Mouse (Mus musculus) limb, embryonic 13.5 days (tissue): ENCODE measurements around the gene Ltc4s. TPM values are rescaled to one million over a fixed set of nuclear protein-coding genes. Genes with fewer than 3 reads are reported as not detected.
A peak's percentile ranks its signal among the peaks of the same experiment; 100 is the strongest.

Source experiments
- ATAC-seq: fragments of 200-750 bp; cut with Nextera tagmentation; 2 replicates; pipeline ENCODE4 v1.8.0; 2017; ENCODE audit warnings: low read depth, moderate number of reproducible peaks, moderate TSS enrichment; ENCODE audit not compliant: low FRiP score
- H3K27ac ChIP-seq: fragments of 300-500 bp; sonication (generic); 2 replicates; pipeline ENCODE4 v1.5.1; 2015; ENCODE audit warnings: inconsistent platforms, mild to moderate bottlenecking, moderate library complexity
- H3K27me3 ChIP-seq: fragments of 300-500 bp; sonication (generic); 2 replicates; pipeline ENCODE4 v1.6.1; 2015; ENCODE audit warnings: mild to moderate bottlenecking, inconsistent platforms
- H3K36me3 ChIP-seq: fragments of 300-500 bp; sonication (generic); 2 replicates; pipeline ENCODE4 v1.6.1; 2015; ENCODE audit warnings: inconsistent platforms, mild to moderate bottlenecking, moderate library complexity
- H3K4me1 ChIP-seq: fragments of 300-500 bp; sonication (generic); 2 replicates; pipeline ENCODE4 v1.6.1; 2015; ENCODE audit warnings: inconsistent platforms
- H3K4me2 ChIP-seq: fragments of 300-500 bp; sonication (generic); replicated peaks from 2 replicates; pipeline ENCODE4 v1.6.1; 2015; ENCODE audit warnings: inconsistent platforms, mild to moderate bottlenecking, moderate library complexity
- H3K4me3 ChIP-seq: fragments of 300-500 bp; sonication (generic); 2 replicates; pipeline ENCODE4 v1.5.1; 2015; ENCODE audit warnings: moderate library complexity, mild to moderate bottlenecking, inconsistent platforms
- H3K9ac ChIP-seq: fragments of 300-500 bp; sonication (generic); 2 replicates; pipeline ENCODE4 v1.6.1; 2015; ENCODE audit warnings: mild to moderate bottlenecking, inconsistent platforms
- H3K9me3 ChIP-seq: fragments of 300-500 bp; sonication (generic); 2 replicates; pipeline ENCODE4 v1.6.1; 2016; ENCODE audit warnings: inconsistent platforms
- WGBS: fragments of 180-500 bp; shearing (Covaris S2); methylation state at CpG from one replicate; pipeline ENCODE4 v1.1.7; 2015; 5-methylcytosine and 5-hydroxymethylcytosine counted together
- polyA plus RNA-seq: library from polyadenylated mRNA; unstranded; fragments of >200 nt; fragmentation: Nextera tagmentation; extraction: Ambion mirVana; gene quantifications from 2 replicates; pipeline ENCODE4 v1.2.1, GENCODE M21; 2015

The Ltc4s gene
- polyA plus RNA-seq, 1 experiment from 2014 or later: 1.3 TPM

DNA sequence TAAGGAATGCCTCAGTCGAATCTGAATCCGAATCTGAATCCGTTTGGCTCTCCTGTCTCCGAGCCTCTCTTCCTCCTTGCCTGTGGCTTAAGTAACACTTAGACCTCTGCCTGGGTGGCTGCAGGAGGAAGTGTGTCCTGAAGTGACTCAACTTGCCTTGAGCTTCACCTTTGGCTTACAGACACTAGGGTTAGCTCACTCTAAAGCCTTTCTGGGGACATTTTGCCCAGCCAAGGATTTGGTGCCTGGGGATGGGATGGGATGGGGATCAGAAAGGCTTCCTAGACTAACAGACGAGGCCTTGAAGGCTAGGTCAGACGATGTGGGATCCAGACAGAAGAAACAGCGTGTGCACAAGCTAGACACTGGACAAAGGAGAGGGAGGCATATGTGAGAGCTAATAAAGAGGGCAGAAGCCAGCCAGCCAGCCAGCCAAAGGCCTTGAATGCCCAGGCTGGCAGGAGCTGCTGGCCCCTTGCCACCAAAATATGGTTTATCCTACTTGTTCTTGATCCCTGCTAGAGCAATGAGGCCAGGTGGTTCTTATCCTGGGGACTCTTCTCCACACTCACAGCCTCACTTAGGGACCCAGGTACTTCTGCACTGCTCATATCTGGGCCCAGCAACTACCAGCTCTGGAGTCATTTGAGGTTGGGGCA lies 9.0 kb downstream of the Ltc4s start:
- H3K4me2 ChIP-seq: no peak overlapping the region; the same call in 1 of the 2 replicates
- no peak overlapping the region for H3K4me3 ChIP-seq
- peak overlapping the region; percentile 25; the same call in 1 of the 2 replicates for H3K9ac ChIP-seq
- H3K27me3 ChIP-seq: peaks cover 10% of the 10 kb centered on the region; the same call in 1 of the 2 replicates
- no peak overlapping the region for H3K27ac ChIP-seq
- peaks cover 31% of the 10 kb centered on the region for H3K36me3 ChIP-seq
- H3K9me3 ChIP-seq: no peaks in the 10 kb centered on the region
- H3K4me1 ChIP-seq: peaks cover 48% of the 10 kb centered on the region
- 41% methylated on average over 7 of the region's 7 CpGs for WGBS
- ATAC-seq: no peak

- Histone ChIP-seq H3K9ac (peak overlapping the region; percentile 8; the same call in 1 of the 2 replicates), H3K27ac (peak overlapping the region; percentile 15; the same call in 1 of the 2 replicates), H3K4me2 (peak overlapping the region; percentile 15; the same call in 1 of the 2 replicates)
Observed at GRCm38 (mm10) chr11:50228772-50229171, 9.6 kb downstream of the Ltc4s start.

DNA sequence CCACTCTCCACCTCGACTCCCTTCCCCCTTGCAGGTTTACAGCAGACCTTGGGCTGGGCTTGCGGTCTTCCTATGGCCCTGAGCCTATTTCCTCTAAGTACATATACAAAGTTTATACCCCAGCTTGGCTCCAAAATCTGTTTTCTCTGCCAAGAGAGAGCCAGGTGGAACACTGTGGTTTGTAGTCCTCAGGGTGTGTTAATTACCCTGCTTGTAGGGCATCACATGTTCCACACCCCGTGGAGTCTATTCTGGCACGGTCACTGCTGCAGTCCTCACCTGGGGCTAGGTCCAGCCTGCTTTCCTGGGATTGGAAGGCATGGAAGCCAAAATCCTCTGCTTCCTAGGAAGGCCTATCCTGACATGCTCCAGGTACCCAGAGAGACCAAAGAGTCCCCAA lies 10.7 kb downstream of the Ltc4s start:
- Histone ChIP-seq H3K4me1 (peaks cover 57% of the 10 kb centered on the region), H3K9ac (no peak overlapping the region; the same call in 1 of the 2 replicates), H3K4me2 (no peak overlapping the region; the same call in 1 of the 2 replicates), H3K27ac (no peak overlapping the region), H3K27me3 (peaks cover 10% of the 10 kb centered on the region; the same call in 1 of the 2 replicates), H3K4me3 (no peak overlapping the region), H3K36me3 (peaks cover 15% of the 10 kb centered on the region), H3K9me3 (no peaks in the 10 kb centered on the region)
- ATAC-seq: no peak
- WGBS: 79% methylated on average over 4 of the region's 4 CpGs

More at GRCm38 (mm10) chr11:50228772-50229171, 9.6 kb downstream of the Ltc4s start:
- peaks cover 25% of the 10 kb centered on the region for H3K36me3 ChIP-seq
- no peaks in the 10 kb centered on the region for H3K9me3 ChIP-seq
- 19% methylated on average over 3 of the region's 3 CpGs for WGBS
- no peak for ATAC-seq
- H3K27me3 ChIP-seq: peaks cover 10% of the 10 kb centered on the region; the same call in 1 of the 2 replicates
- no peak overlapping the region for H3K4me3 ChIP-seq
- peaks cover 54% of the 10 kb centered on the region for H3K4me1 ChIP-seq

DNA sequence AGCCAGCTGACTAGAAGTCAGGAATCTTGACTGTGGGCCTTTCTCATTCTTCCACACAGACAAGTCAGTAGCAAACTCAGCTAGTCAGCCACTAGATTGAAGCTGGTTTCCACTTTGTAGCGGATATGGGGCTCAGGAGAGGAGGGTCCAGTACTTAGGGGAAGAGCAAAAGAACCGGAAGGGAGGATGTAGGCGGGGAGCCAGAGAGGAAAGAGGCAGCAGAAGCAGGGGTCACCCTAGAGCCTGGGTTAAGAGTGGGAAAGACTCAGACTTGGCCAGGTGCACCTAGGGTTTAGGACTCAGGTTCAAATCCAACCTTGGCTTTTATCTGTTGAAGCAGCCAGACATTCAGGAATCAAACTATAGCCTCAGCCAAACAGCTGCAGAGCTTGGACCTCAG lies 11.2 kb downstream of the Ltc4s start:
- WGBS: 75% methylated on average over 3 of the region's 3 CpGs
- Histone ChIP-seq H3K4me2 (peak overlapping the region; percentile 91), H3K9ac (peak overlapping the region; percentile 96), H3K9me3 (no peaks in the 10 kb centered on the region), H3K36me3 (peaks cover 10% of the 10 kb centered on the region), H3K27ac (no peak overlapping the region), H3K27me3 (peaks cover 10% of the 10 kb centered on the region; the same call in 1 of the 2 replicates), H3K4me3 (0 out of 2 replicates have a peak overlapping the region, but pooled peaks have one; percentile 94), H3K4me1 (peaks cover 57% of the 10 kb centered on the region)
- no peak for ATAC-seq

GRCm38 (mm10) chr11:50226406-50226805 lies 12.0 kb downstream of the Ltc4s start:
- Histone ChIP-seq H3K9ac (peak overlapping the region; percentile 96), H3K36me3 (peaks cover 2% of the 10 kb centered on the region; the same call in 1 of the 2 replicates), H3K4me3 (peak overlapping the region; percentile 94), H3K4me1 (peaks cover 57% of the 10 kb centered on the region), H3K27ac (no peak overlapping the region; the same call in 1 of the 2 replicates), H3K27me3 (peaks cover 10% of the 10 kb centered on the region; the same call in 1 of the 2 replicates), H3K4me2 (peak overlapping the region; percentile 91), H3K9me3 (no peaks in the 10 kb centered on the region)
- no peak for ATAC-seq
- 27% methylated on average over 2 of the region's 2 CpGs for WGBS

DNA sequence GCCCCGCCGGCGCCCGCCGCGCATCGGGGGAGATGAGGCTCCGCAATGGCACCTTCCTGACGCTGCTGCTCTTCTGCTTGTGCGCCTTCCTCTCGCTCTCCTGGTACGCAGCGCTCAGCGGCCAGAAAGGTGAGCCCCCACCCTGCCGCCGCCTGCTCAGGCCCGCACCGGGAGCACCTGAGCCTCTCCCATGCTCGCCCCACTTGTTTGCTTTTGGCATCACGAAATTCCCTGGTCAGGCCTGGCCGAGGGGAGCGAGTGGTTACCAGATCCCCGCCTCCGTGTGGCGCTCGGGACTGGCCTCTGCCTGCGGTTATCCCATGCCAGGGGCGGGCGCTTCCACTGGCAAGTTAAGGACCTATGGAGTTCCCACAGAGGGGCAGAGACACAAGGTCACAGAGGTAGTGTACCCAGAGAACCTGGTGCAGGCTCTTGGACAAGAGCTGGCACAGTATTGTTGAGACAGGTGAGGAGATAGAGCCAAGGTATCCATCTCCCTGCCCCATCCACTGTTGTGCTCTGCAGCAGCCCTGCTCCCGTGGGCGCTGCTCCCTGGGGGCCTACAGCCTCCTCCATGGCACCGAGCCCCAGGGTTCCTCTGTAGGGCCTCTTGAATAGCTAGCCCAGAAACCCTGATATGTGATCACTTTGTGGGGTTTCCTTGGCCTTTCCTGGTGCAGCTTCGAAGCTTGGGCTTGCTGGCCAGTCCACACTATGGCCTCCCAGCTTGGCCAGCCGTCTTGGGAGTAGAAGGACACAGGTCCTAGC lies 12.6 kb downstream of the Ltc4s start:
- peak overlapping the region; percentile 96 for H3K9ac ChIP-seq
- no peak for ATAC-seq

DNA sequence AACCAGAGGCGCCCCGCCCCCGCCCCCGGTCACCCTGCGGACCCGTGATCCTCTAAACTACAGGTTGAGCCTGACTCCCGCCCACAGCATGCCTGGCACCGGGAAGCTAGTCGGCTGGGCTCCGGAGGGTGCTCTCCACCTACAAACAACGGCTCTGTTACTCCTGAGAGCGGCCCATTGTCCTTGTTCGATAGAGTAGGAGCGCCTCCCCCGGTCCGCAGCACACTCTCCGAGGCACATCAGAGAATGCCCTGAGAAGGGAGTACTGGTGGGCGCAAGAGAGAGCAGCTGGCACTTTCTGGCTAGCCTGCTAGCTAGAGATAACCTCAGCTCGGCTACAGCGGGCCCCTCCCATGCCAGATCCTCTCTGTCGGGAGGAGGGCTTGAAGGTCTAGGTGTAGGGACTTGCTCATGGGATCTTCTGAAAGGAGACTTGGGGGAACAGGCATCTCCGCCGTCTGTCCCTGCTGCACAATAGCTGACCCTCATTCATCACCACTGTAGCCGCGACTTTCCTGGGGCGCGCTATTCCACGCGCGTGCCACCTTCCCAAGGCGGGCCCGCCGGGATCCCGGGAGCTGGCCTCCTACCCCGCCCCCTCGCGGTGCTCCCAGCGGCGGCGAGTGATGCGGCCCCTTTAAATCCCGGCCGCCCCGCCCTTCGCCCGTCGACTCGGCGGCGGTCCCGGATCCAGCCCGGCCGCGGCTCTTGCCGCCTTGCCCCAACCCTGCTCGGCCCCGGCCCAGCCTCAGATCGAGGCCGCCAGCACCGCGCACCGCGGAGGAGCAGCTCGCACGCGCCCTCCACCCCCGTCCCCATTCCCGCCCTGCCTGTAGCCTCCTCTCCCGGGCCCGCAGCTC lies 13.5 kb downstream of the Ltc4s start:
- H3K27ac ChIP-seq: peak overlapping the region; percentile 76
- peak; percentile 83 for ATAC-seq
- peaks cover 47% of the 10 kb centered on the region for H3K4me1 ChIP-seq

More for the DNA sequence above, 12.6 kb downstream of the Ltc4s start:
- Histone ChIP-seq H3K27me3 (peaks cover 10% of the 10 kb centered on the region; the same call in 1 of the 2 replicates), H3K4me1 (peaks cover 54% of the 10 kb centered on the region), H3K4me3 (peak overlapping the region; percentile 94), H3K27ac (peak overlapping the region; percentile 76), H3K9me3 (no peaks in the 10 kb centered on the region), H3K4me2 (peak overlapping the region; percentile 91), H3K36me3 (0 out of 2 replicates have a peak, but pooled peaks cover 2% of the 10 kb centered on the region)
- WGBS: 3% methylated on average over 33 of the region's 34 CpGs

DNA sequence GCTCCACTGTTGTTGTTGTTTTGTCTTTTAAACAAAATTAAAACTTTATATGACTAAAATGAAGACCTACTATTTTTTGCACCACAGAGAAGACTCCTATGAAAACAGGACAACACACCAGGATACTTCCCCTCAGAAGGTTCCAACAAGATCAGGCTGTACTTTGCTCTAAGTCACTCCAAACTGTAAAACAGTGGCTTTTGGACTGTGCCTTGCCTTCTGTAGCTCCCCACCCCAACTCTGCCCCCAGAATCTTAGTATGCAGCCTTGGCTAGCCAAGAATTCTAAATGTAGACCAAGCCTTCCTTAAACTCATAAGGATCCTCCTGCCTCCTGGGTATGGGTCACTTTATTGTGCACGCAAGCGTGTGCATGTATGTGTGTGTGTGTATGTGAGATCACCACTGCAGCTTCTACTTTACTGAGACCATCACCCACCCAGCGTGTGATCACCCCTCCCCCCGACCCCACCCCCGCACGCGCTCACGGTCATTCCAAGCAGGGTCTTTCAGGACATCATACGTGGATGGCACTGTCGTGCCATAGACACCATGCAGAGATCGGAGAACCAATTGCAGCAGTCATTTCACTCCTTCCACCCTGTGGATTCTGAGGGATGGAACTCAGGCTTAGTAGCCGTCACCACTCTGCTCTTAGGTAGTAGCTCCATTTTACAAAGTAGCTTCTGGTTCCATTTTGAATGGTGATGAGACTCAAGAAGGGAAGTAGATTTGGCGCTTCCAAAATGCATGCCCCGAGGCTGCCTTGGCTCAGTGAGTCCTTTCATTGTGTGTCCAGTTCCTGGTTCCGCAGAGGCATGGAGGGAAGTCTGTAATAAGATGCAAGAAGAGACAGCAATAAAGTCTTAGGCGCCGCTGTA lies 14.4 kb downstream of the Ltc4s start:
- Histone ChIP-seq H3K4me1 (peaks cover 41% of the 10 kb centered on the region), H3K4me3 (peak overlapping the region; percentile 94), H3K9me3 (no peaks in the 10 kb centered on the region), H3K27ac (peak overlapping the region; percentile 76), H3K4me2 (peak overlapping the region; percentile 91), H3K27me3 (no peaks in the 10 kb centered on the region), H3K36me3 (no peaks in the 10 kb centered on the region), H3K9ac (peak overlapping the region; percentile 96)
- no peak for ATAC-seq
- 6% methylated on average over 17 of the region's 17 CpGs for WGBS

More for the DNA sequence above, 13.5 kb downstream of the Ltc4s start:
- peak overlapping the region; percentile 96 for H3K9ac ChIP-seq
- WGBS: under 1% methylated on average over 65 of the region's 70 CpGs
- peak overlapping the region; percentile 94 for H3K4me3 ChIP-seq
- no peaks in the 10 kb centered on the region for H3K36me3 ChIP-seq
- no peaks in the 10 kb centered on the region for H3K9me3 ChIP-seq
- peaks cover 2% of the 10 kb centered on the region; the same call in 1 of the 2 replicates for H3K27me3 ChIP-seq
- H3K4me2 ChIP-seq: peak overlapping the region; percentile 91

DNA sequence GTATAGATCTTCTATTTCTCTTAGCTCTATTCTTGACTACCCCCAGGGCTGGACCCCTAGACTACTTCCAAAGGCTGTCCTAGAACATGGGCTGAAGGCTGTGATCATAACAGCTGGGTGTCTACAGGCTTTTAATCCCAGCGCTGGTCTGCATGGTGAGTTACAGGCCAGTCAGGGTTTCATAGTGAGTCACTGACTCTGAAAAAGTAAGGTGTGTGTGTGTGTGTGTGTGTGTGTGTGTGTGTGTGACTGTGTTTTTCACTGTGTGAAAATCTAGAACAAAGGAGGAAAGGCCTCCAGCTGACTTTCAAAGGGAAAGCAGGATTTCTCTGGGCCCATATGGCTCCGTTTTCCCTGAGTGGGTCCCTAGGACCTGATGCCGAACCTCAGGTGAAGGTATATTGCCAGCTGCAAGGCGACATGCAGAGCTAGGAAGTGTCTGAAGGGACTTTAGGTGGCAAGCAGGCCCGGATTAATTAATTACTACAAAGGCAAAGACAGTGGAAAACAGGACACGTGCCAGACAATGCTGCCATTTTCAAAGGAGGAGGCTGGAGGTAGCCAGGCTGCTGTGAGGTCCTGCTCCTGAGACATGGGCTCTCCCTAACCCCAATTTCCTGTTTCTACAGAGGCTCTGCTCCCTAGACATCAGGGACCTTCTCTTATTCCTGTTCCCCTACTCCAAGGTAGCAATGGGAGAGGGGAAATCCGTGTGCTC lies 15.7 kb downstream of the Ltc4s start:
- Histone ChIP-seq H3K9ac (no peak overlapping the region), H3K9me3 (no peaks in the 10 kb centered on the region), H3K4me2 (no peak overlapping the region), H3K36me3 (no peaks in the 10 kb centered on the region), H3K27me3 (no peaks in the 10 kb centered on the region), H3K4me3 (no peak overlapping the region), H3K4me1 (peaks cover 34% of the 10 kb centered on the region), H3K27ac (no peak overlapping the region)
- WGBS: 53% methylated on average over 7 of the region's 7 CpGs
- ATAC-seq: no peak

GRCm38 (mm10) chr11:50219833-50220232 lies 18.6 kb downstream of the Ltc4s start:
- no peaks in the 10 kb centered on the region for H3K36me3 ChIP-seq
- H3K9ac ChIP-seq: no peak overlapping the region
- H3K4me1 ChIP-seq: peaks cover 32% of the 10 kb centered on the region
- H3K9me3 ChIP-seq: no peaks in the 10 kb centered on the region
- H3K4me3 ChIP-seq: no peak overlapping the region
- H3K27me3 ChIP-seq: no peaks in the 10 kb centered on the region
- 35% methylated on average over 2 of the region's 2 CpGs for WGBS
- no peak overlapping the region for H3K4me2 ChIP-seq
- ATAC-seq: no peak
- H3K27ac ChIP-seq: no peak overlapping the region
